Mouse (Mus musculus): ENCODE measurements around the gene Ppfibp1. TPM values are rescaled to one million over a fixed set of nuclear protein-coding genes. Genes with fewer than 3 reads are reported as not detected.
A peak's percentile ranks its signal among the peaks of the same experiment; 100 is the strongest.

Ppfibp1 gene
- polyA plus RNA-seq, 1 experiment from 2014 or later, result 15.9 TPM

GRCm38 (mm10) chr6:147023133-147023395, 134.8 kb downstream of the Ppfibp1 start:
- no peak for ATAC-seq
- WGBS, result 90% methylated on average over 2 of the region's 2 CpGs
- Histone ChIP-seq H3K4me3 (ENCODE audit: low read length) (no peak overlapping the region), H3K4me2 (ENCODE audit: low read length) (no peak overlapping the region), H3K27ac (ENCODE audit: low read depth, low read length) (no peak overlapping the region), H3K9me3 (ENCODE audit: control insufficient read depth, low read length) (no peaks in the 10 kb centered on the region), H3K36me3 (ENCODE audit: control insufficient read depth, insufficient read depth, low read length) (no peaks in the 10 kb centered on the region), H3K9ac (ENCODE audit: low read depth, low read length) (no peak overlapping the region), H3K27me3 (replicated peaks; ENCODE audit: control insufficient read depth, insufficient read depth, low read length) (no peaks in the 10 kb centered on the region), H3K4me1 (ENCODE audit: control insufficient read depth, insufficient read depth, low read depth, low read length) (no peaks in the 10 kb centered on the region)

DNA sequence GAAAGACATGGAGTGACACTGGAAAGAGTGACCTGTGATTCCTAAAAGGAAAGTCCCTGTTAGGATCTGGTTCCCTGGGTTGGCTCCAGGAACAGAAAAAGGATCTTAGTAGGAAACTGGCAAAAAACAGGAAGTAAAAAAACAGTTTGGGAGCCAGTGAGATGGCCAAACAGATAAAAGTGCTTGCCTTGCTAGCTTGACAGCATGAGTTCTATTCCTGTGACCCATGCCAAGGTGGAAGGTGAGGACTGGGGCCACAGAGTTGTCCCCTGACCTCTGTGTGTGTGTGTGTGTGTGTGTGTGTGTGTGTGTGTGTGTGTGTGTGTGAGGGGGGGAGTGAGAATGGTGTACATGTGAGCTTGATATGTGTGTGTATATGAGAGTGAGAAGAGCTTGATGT, 135.3 kb downstream of the Ppfibp1 start:
- Histone ChIP-seq H3K9ac (ENCODE audit: low read depth, low read length) (no peak overlapping the region), H3K4me2 (ENCODE audit: low read length) (no peak overlapping the region), H3K36me3 (ENCODE audit: control insufficient read depth, insufficient read depth, low read length) (no peaks in the 10 kb centered on the region), H3K4me1 (ENCODE audit: control insufficient read depth, insufficient read depth, low read depth, low read length) (no peaks in the 10 kb centered on the region), H3K27ac (ENCODE audit: low read depth, low read length) (no peak overlapping the region), H3K4me3 (ENCODE audit: low read length) (no peak overlapping the region), H3K9me3 (ENCODE audit: control insufficient read depth, low read length) (no peaks in the 10 kb centered on the region), H3K27me3 (replicated peaks; ENCODE audit: control insufficient read depth, insufficient read depth, low read length) (no peaks in the 10 kb centered on the region)
- ATAC-seq, result no peak

GRCm38 (mm10) chr6:147024761-147025160, 136.5 kb downstream of the Ppfibp1 start:
- H3K9me3 ChIP-seq (ENCODE audit: control insufficient read depth, low read length), result no peaks in the 10 kb centered on the region
- no peaks in the 10 kb centered on the region for H3K4me1 ChIP-seq (ENCODE audit: control insufficient read depth, insufficient read depth, low read depth, low read length)
- no peaks in the 10 kb centered on the region for H3K36me3 ChIP-seq (ENCODE audit: control insufficient read depth, insufficient read depth, low read length)
- 85% methylated on average over 3 of the region's 3 CpGs for WGBS
- no peak overlapping the region for H3K9ac ChIP-seq (ENCODE audit: low read depth, low read length)
- no peak overlapping the region for H3K4me3 ChIP-seq (ENCODE audit: low read length)
- H3K27ac ChIP-seq (ENCODE audit: low read depth, low read length), result no peak overlapping the region
- no peak for ATAC-seq
- H3K27me3 ChIP-seq (replicated peaks; ENCODE audit: control insufficient read depth, insufficient read depth, low read length), result no peaks in the 10 kb centered on the region
- no peak overlapping the region for H3K4me2 ChIP-seq (ENCODE audit: low read length)

- H3K27me3 ChIP-seq (replicated peaks; ENCODE audit: control insufficient read depth, insufficient read depth, low read length), result no peaks in the 10 kb centered on the region
- 84% methylated on average over 2 of the region's 2 CpGs for WGBS
- ATAC-seq, result no peak
Observed at GRCm38 (mm10) chr6:147028396-147028795, 140.1 kb downstream of the Ppfibp1 start.

GRCm38 (mm10) chr6:147029591-147029990, 141.3 kb downstream of the Ppfibp1 start:
- H3K27me3 ChIP-seq (replicated peaks; ENCODE audit: control insufficient read depth, insufficient read depth, low read length), result no peaks in the 10 kb centered on the region
- no peak overlapping the region for H3K4me2 ChIP-seq (ENCODE audit: low read length)
- no peak overlapping the region for H3K27ac ChIP-seq (ENCODE audit: low read depth, low read length)
- 94% methylated on average over 9 of the region's 9 CpGs for WGBS
- ATAC-seq, result no peak
- H3K4me3 ChIP-seq (ENCODE audit: low read length), result no peak overlapping the region
- no peaks in the 10 kb centered on the region for H3K36me3 ChIP-seq (ENCODE audit: control insufficient read depth, insufficient read depth, low read length)
- no peak overlapping the region for H3K9ac ChIP-seq (ENCODE audit: low read depth, low read length)
- no peaks in the 10 kb centered on the region for H3K9me3 ChIP-seq (ENCODE audit: control insufficient read depth, low read length)
- no peaks in the 10 kb centered on the region for H3K4me1 ChIP-seq (ENCODE audit: control insufficient read depth, insufficient read depth, low read depth, low read length)

More at GRCm38 (mm10) chr6:147028396-147028795, 140.1 kb downstream of the Ppfibp1 start:
- no peak overlapping the region for H3K4me3 ChIP-seq (ENCODE audit: low read length)
- no peak overlapping the region for H3K9ac ChIP-seq (ENCODE audit: low read depth, low read length)
- no peaks in the 10 kb centered on the region for H3K36me3 ChIP-seq (ENCODE audit: control insufficient read depth, insufficient read depth, low read length)
- no peak overlapping the region for H3K4me2 ChIP-seq (ENCODE audit: low read length)
- no peak overlapping the region for H3K27ac ChIP-seq (ENCODE audit: low read depth, low read length)
- no peaks in the 10 kb centered on the region for H3K4me1 ChIP-seq (ENCODE audit: control insufficient read depth, insufficient read depth, low read depth, low read length)
- no peaks in the 10 kb centered on the region for H3K9me3 ChIP-seq (ENCODE audit: control insufficient read depth, low read length)

GRCm38 (mm10) chr6:147030096-147030885, 142.0 kb downstream of the Ppfibp1 start:
- H3K9ac ChIP-seq (ENCODE audit: low read depth, low read length), result no peak overlapping the region
- 82% methylated on average over 15 of the region's 15 CpGs for WGBS
- no peaks in the 10 kb centered on the region for H3K36me3 ChIP-seq (ENCODE audit: control insufficient read depth, insufficient read depth, low read length)
- no peaks in the 10 kb centered on the region for H3K27me3 ChIP-seq (replicated peaks; ENCODE audit: control insufficient read depth, insufficient read depth, low read length)
- H3K4me1 ChIP-seq (ENCODE audit: control insufficient read depth, insufficient read depth, low read depth, low read length), result no peaks in the 10 kb centered on the region
- no peaks in the 10 kb centered on the region for H3K9me3 ChIP-seq (ENCODE audit: control insufficient read depth, low read length)
- no peak overlapping the region for H3K27ac ChIP-seq (ENCODE audit: low read depth, low read length)
- no peak overlapping the region for H3K4me3 ChIP-seq (ENCODE audit: low read length)
- ATAC-seq, result no peak
- no peak overlapping the region for H3K4me2 ChIP-seq (ENCODE audit: low read length)

DNA sequence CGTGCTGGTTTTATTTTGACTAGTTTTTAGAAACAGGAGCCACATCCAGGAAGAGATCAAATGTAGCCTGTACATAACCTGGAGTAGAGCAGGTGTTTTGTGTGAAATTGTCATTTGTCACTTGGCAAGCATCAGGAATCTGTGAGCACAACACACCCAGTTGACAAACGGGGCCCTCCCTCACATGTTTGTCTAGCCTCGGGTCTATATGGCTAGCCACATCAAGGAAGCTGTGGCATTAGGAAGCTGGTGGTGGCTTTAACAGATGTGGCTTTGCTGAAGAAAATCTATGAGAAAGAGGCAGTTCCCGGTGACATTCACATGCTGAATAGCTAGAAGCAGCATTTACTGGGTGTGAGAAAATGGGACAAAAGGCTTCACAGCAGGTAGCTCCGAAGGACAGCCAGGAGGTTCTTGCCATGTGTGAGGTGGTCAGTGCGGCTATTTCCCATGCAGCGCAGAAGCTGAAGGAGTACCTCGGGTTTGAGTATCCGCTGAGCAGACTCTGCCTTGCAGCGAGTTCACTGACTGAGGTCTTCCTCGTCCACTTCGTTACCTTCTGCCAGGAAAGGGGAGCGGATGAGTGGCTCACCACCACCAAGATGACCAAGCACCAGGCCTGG, 144.1 kb downstream of the Ppfibp1 start, which contains the start of gene Rep15:
Rep15 (plus strand) TSS at position 282 of the 623 bp plus-strand sequence.
- Histone ChIP-seq H3K9ac (ENCODE audit: low read depth, low read length) (no peak within 1 kb of the TSS), H3K9me3 (ENCODE audit: control insufficient read depth, low read length) (no peaks in the 10 kb centered on the region), H3K27me3 (replicated peaks; ENCODE audit: control insufficient read depth, insufficient read depth, low read length) (no peaks in the 10 kb centered on the region), H3K27ac (ENCODE audit: low read depth, low read length) (no peak within 1 kb of the TSS), H3K4me2 (ENCODE audit: low read length) (no peak within 1 kb of the TSS), H3K4me1 (ENCODE audit: control insufficient read depth, insufficient read depth, low read depth, low read length) (no peaks in the 10 kb centered on the region), H3K4me3 (ENCODE audit: low read length) (no peak within 1 kb of the TSS), H3K36me3 (ENCODE audit: control insufficient read depth, insufficient read depth, low read length) (no peaks in the 10 kb centered on the region)
- no peak for ATAC-seq
- WGBS, result 39% methylated on average over 13 of the region's 13 CpGs

DNA sequence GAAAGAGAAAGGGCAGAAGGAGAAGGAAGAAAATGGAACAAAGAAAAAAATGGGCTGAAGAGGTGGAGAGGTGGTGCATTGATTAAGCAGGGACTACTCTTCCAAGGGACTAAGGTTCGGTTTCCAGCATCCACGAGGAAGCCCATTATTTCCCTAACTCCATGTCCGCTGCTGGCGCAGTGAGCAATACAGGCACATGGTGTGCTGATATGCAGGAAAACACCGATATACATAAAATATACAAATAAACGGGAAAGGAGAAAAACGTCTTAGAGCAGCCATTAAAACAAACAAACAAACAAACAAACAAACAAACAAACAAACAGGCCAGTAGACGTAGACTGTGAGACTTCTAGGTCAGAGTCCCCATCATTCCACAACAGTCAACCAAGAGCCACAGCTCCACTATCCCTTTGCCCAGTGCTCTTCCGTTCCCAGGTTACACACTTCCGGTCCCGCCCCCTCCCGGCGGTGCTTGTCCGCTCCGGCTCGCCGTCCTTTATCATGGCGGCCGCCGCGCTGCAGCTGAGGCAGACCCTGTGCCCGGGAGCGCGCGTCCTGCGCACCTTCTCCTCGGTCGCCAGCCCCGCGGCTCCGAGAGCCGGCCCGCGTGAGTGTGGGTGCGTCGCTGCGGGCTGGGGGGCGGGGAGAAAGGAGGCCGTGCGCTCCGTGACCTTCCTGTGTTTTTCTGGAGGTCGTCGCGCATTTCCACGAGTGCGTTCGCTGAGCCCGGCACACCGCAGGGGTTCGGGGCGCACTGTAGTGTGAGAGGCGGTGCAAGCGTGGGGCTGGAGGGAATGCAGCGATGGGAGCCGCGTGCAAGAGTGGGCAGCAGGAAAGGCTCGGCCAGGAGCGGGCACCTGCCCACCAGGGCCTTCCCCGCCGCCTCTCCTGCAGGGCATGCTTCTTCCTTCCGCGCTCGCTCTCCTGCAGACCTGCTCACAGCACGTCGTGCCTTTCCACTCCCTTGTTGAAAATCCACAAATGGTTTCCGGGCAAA, 154.3 kb downstream of the Ppfibp1 start, which contains the start of gene Mrps35:
Mrps35 (plus strand) TSS at position 474 of the 1,000 bp plus-strand sequence.
- no peaks in the 10 kb centered on the region for H3K27me3 ChIP-seq (replicated peaks; ENCODE audit: control insufficient read depth, insufficient read depth, low read length)
- H3K36me3 ChIP-seq (ENCODE audit: control insufficient read depth, insufficient read depth, low read length), result no peaks in the 10 kb centered on the region
- peak within 1 kb of the TSS; percentile 91 for H3K4me3 ChIP-seq (ENCODE audit: low read length)
- peak; percentile 100 for ATAC-seq
- peak within 1 kb of the TSS; percentile 75 for H3K4me2 ChIP-seq (ENCODE audit: low read length)
- peaks cover 8% of the 10 kb centered on the region for H3K4me1 ChIP-seq (ENCODE audit: control insufficient read depth, insufficient read depth, low read depth, low read length)
- H3K9me3 ChIP-seq (ENCODE audit: control insufficient read depth, low read length), result no peaks in the 10 kb centered on the region
- H3K27ac ChIP-seq (ENCODE audit: low read depth, low read length), result peak within 1 kb of the TSS; percentile 89
- H3K9ac ChIP-seq (ENCODE audit: low read depth, low read length), result peak within 1 kb of the TSS; percentile 92
- WGBS, result 4% methylated on average over 60 of the region's 66 CpGs

DNA sequence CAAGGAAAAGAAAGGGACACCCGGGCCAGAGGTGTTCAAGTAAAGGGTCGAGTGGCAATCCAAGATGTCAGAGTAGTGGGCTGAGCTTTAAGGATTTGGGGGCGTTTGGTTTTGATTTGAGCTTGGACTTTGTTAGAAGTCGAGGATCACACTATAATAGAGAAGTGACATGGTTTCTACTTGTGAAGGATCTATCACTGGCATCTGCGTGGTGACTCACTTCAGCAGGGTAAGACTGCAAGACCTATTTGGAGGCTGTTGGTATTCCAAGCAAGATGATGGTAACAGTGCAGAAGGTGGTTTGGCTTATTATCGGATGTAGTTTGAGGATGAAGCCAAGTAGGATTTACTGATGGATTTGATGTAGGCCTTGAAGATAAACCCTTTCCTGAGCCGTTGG, 155.3 kb downstream of the Ppfibp1 start:
- no peak overlapping the region for H3K27ac ChIP-seq (ENCODE audit: low read depth, low read length)
- H3K4me3 ChIP-seq (ENCODE audit: low read length), result peak overlapping the region; percentile 91
- ATAC-seq, result no peak
- H3K4me2 ChIP-seq (ENCODE audit: low read length), result peak overlapping the region; percentile 75
- no peaks in the 10 kb centered on the region for H3K9me3 ChIP-seq (ENCODE audit: control insufficient read depth, low read length)
- no peak overlapping the region for H3K9ac ChIP-seq (ENCODE audit: low read depth, low read length)
- 62% methylated on average over 7 of the region's 7 CpGs for WGBS
- H3K36me3 ChIP-seq (ENCODE audit: control insufficient read depth, insufficient read depth, low read length), result peaks cover under 1% of the 10 kb centered on the region; the same call in 1 of the 2 replicates
- H3K27me3 ChIP-seq (replicated peaks; ENCODE audit: control insufficient read depth, insufficient read depth, low read length), result no peaks in the 10 kb centered on the region
- H3K4me1 ChIP-seq (ENCODE audit: control insufficient read depth, insufficient read depth, low read depth, low read length), result peaks cover 8% of the 10 kb centered on the region
